Mouse (Mus musculus) embryonic facial prominence, embryonic 10.5 days (tissue): ENCODE measurements around the gene Caprin1. TPM values are rescaled to one million over a fixed set of nuclear protein-coding genes. Genes with fewer than 3 reads are reported as not detected.

ENCODE experiments used
- DNase-seq: peaks from one replicate; pipeline ENCODE4 v3.0.0-alpha.2; 2017; ENCODE audit warnings: low spot score
- H3K27ac ChIP-seq: fragments of 300-500 bp; sonication (generic); replicated peaks from 2 replicates; pipeline ENCODE4 v1.5.1; 2016; ENCODE audit warnings: mild to moderate bottlenecking
- H3K27me3 ChIP-seq: fragments of 300-500 bp; sonication (generic); replicated peaks from 2 replicates; pipeline ENCODE4 v1.6.1; 2016; ENCODE audit warnings: low read depth, mild to moderate bottlenecking; ENCODE audit not compliant: poor library complexity, severe bottlenecking
- H3K36me3 ChIP-seq: fragments of 300-500 bp; sonication (generic); replicated peaks from 2 replicates; pipeline ENCODE4 v1.6.1; 2016; ENCODE audit warnings: mild to moderate bottlenecking, moderate library complexity
- H3K4me1 ChIP-seq: fragments of 300-500 bp; sonication (generic); 2 replicates; pipeline ENCODE4 v1.6.1; 2016
- H3K4me3 ChIP-seq: fragments of 300-500 bp; sonication (generic); 2 replicates; pipeline ENCODE4 v1.5.1; 2016; ENCODE audit warnings: mild to moderate bottlenecking, moderate library complexity
- H3K9me3 ChIP-seq: fragments of 300-500 bp; sonication (generic); 2 replicates; pipeline ENCODE4 v1.6.1; 2016; ENCODE audit warnings: mild to moderate bottlenecking
- WGBS: fragments of 180-500 bp; shearing (Covaris S2); methylation state at CpG from one replicate; pipeline ENCODE4 v1.1.7; 2016; 5-methylcytosine and 5-hydroxymethylcytosine counted together
- polyA plus RNA-seq: library from polyadenylated mRNA; unstranded; fragments of >200 nt; fragmentation: Nextera tagmentation; extraction: Ambion mirVana; gene quantifications from 2 replicates; pipeline ENCODE4 v1.2.1, GENCODE M21; 2016

Gene Caprin1
- polyA plus RNA-seq, 1 experiment from 2014 or later = 533 TPM

- DNase-seq = no peak
- Histone ChIP-seq H3K27me3 (no peaks in the 10 kb centered on the region), H3K9me3 (no peaks in the 10 kb centered on the region), H3K4me1 (peaks cover 3% of the 10 kb centered on the region), H3K27ac (no peak overlapping the region), H3K4me3 (no peak overlapping the region), H3K36me3 (no peaks in the 10 kb centered on the region)
- 62% methylated on average over 7 of the region's 7 CpGs for WGBS
Observed at GRCm38 (mm10) chr2:103822560-103822959, 25.1 kb upstream of the Caprin1 start.

GRCm38 (mm10) chr2:103817145-103817895, 19.9 kb upstream of the Caprin1 start:
- no peaks in the 10 kb centered on the region for H3K27me3 ChIP-seq
- peak overlapping the region; percentile 48 for H3K27ac ChIP-seq
- H3K4me1 ChIP-seq = peaks cover 7% of the 10 kb centered on the region
- DNase-seq = peak; percentile 68
- peak overlapping the region; percentile 35 for H3K4me3 ChIP-seq
- WGBS = 35% methylated on average over 6 of the region's 6 CpGs
- H3K36me3 ChIP-seq = no peaks in the 10 kb centered on the region
- H3K9me3 ChIP-seq = no peaks in the 10 kb centered on the region

GRCm38 (mm10) chr2:103815976-103816375, 18.5 kb upstream of the Caprin1 start:
- no peak for DNase-seq
- 90% methylated on average over 3 of the region's 3 CpGs for WGBS
- Histone ChIP-seq H3K27ac (no peak overlapping the region), H3K9me3 (no peaks in the 10 kb centered on the region), H3K4me1 (peaks cover 7% of the 10 kb centered on the region), H3K4me3 (no peak overlapping the region), H3K27me3 (no peaks in the 10 kb centered on the region), H3K36me3 (no peaks in the 10 kb centered on the region)

- Histone ChIP-seq H3K36me3 (no peaks in the 10 kb centered on the region), H3K9me3 (no peaks in the 10 kb centered on the region), H3K27ac (no peak overlapping the region), H3K4me3 (no peak overlapping the region), H3K27me3 (no peaks in the 10 kb centered on the region), H3K4me1 (no peaks in the 10 kb centered on the region)
- DNase-seq = no peak
- WGBS = 61% methylated on average over 5 of the region's 5 CpGs
Observed at GRCm38 (mm10) chr2:103811465-103812191, 14.2 kb upstream of the Caprin1 start.

GRCm38 (mm10) chr2:103810412-103810811, 13.0 kb upstream of the Caprin1 start:
- no peak overlapping the region for H3K27ac ChIP-seq
- H3K4me3 ChIP-seq = no peak overlapping the region
- no peaks in the 10 kb centered on the region for H3K4me1 ChIP-seq
- 83% methylated on average over 6 of the region's 6 CpGs for WGBS
- no peaks in the 10 kb centered on the region for H3K9me3 ChIP-seq
- no peaks in the 10 kb centered on the region for H3K36me3 ChIP-seq
- DNase-seq = no peak
- no peaks in the 10 kb centered on the region for H3K27me3 ChIP-seq

- no peak for DNase-seq
- H3K36me3 ChIP-seq = no peaks in the 10 kb centered on the region
- peaks cover 9% of the 10 kb centered on the region for H3K4me1 ChIP-seq
Observed at GRCm38 (mm10) chr2:103808466-103808865, 11.0 kb upstream of the Caprin1 start.

GRCm38 (mm10) chr2:103803770-103804530, 6.5 kb upstream of the Caprin1 start:
- Histone ChIP-seq H3K27ac (no peak overlapping the region), H3K4me1 (peaks cover 9% of the 10 kb centered on the region), H3K4me3 (no peak overlapping the region), H3K36me3 (no peaks in the 10 kb centered on the region), H3K9me3 (no peaks in the 10 kb centered on the region), H3K27me3 (no peaks in the 10 kb centered on the region)
- DNase-seq = no peak
- WGBS = 85% methylated on average over 5 of the region's 5 CpGs

More at GRCm38 (mm10) chr2:103808466-103808865, 11.0 kb upstream of the Caprin1 start:
- no peaks in the 10 kb centered on the region for H3K9me3 ChIP-seq
- H3K4me3 ChIP-seq = no peak overlapping the region
- no peak overlapping the region for H3K27ac ChIP-seq
- no peaks in the 10 kb centered on the region for H3K27me3 ChIP-seq

- Histone ChIP-seq H3K27me3 (no peaks in the 10 kb centered on the region), H3K27ac (no peak overlapping the region), H3K4me3 (no peak overlapping the region), H3K36me3 (no peaks in the 10 kb centered on the region), H3K9me3 (no peaks in the 10 kb centered on the region), H3K4me1 (peaks cover 17% of the 10 kb centered on the region)
- no peak for DNase-seq
- WGBS = 92% methylated on average over 1 of the region's 1 CpGs
Observed at GRCm38 (mm10) chr2:103802422-103802821, 5.0 kb upstream of the Caprin1 start.

GRCm38 (mm10) chr2:103796861-103797466, 485 bp downstream of the Caprin1 start:
- WGBS = under 1% methylated on average over 66 of the region's 72 CpGs

GRCm38 (mm10) chr2:103796211-103796860, 1.1 kb downstream of the Caprin1 start:
- Histone ChIP-seq H3K27ac (peak overlapping the region; percentile 100), H3K36me3 (peaks cover 41% of the 10 kb centered on the region), H3K4me1 (peaks cover 31% of the 10 kb centered on the region), H3K4me3 (peak overlapping the region; percentile 97), H3K9me3 (no peaks in the 10 kb centered on the region), H3K27me3 (no peaks in the 10 kb centered on the region)
- WGBS = under 1% methylated on average over 42 of the region's 42 CpGs
- peak; percentile 75 for DNase-seq

More at GRCm38 (mm10) chr2:103796861-103797466, 485 bp downstream of the Caprin1 start:
- Histone ChIP-seq H3K9me3 (no peaks in the 10 kb centered on the region), H3K4me1 (peaks cover 29% of the 10 kb centered on the region), H3K27me3 (no peaks in the 10 kb centered on the region), H3K27ac (peak overlapping the region; percentile 100), H3K36me3 (peaks cover 35% of the 10 kb centered on the region), H3K4me3 (peak overlapping the region; percentile 97)
- peak; percentile 93 for DNase-seq

- Histone ChIP-seq H3K9me3 (no peaks in the 10 kb centered on the region), H3K36me3 (peaks cover 46% of the 10 kb centered on the region), H3K27me3 (no peaks in the 10 kb centered on the region), H3K4me3 (peak overlapping the region; percentile 97), H3K27ac (peak overlapping the region; percentile 100), H3K4me1 (peaks cover 34% of the 10 kb centered on the region)
- 1% methylated on average over 11 of the region's 11 CpGs for WGBS
- DNase-seq = peak; percentile 88
Observed at GRCm38 (mm10) chr2:103795843-103796210, 1.6 kb downstream of the Caprin1 start.

- 94% methylated on average over 1 of the region's 1 CpGs for WGBS
- H3K36me3 ChIP-seq = peaks cover 82% of the 10 kb centered on the region
- no peaks in the 10 kb centered on the region for H3K27me3 ChIP-seq
Observed at GRCm38 (mm10) chr2:103792009-103792408, 5.4 kb downstream of the Caprin1 start.

More at GRCm38 (mm10) chr2:103792009-103792408, 5.4 kb downstream of the Caprin1 start:
- Histone ChIP-seq H3K27ac (no peak overlapping the region), H3K9me3 (no peaks in the 10 kb centered on the region), H3K4me1 (peaks cover 38% of the 10 kb centered on the region), H3K4me3 (no peak overlapping the region)
- DNase-seq = no peak
